Mouse (Mus musculus): ENCODE measurements around the gene Rora.

- TF ChIP-seq MYOG (IDR thresholded peaks at IDR 0.05; ENCODE audit: control insufficient read depth, extremely low read depth, insufficient read length) (no peak), CTCF (IDR thresholded peaks at IDR 0.05; ENCODE audit: control insufficient read depth, insufficient read depth, insufficient read length) (no peak), USF1 (IDR thresholded peaks at IDR 0.05; ENCODE audit: low read depth) (no peak)
Observed at GRCm38 (mm10) chr9:68782011-68782410, 128.4 kb downstream of the Rora start.
